Mouse (Mus musculus) stomach, embryonic 14.5 days (tissue): ENCODE measurements around the gene Cdh8. TPM values are rescaled to one million over a fixed set of nuclear protein-coding genes. Genes with fewer than 3 reads are reported as not detected.
A peak's percentile ranks its signal among the peaks of the same experiment; 100 is the strongest.

ENCODE experiments used
- ATAC-seq: fragments of 200-750 bp; cut with Nextera tagmentation; 2 replicates; pipeline ENCODE4 v1.8.0; 2017; ENCODE audit warnings: low read depth, moderate TSS enrichment; ENCODE audit not compliant: insufficient number of reproducible peaks, insufficient read depth, low FRiP score
- H3K27ac ChIP-seq: fragments of 300-500 bp; sonication (generic); 2 replicates; pipeline ENCODE4 v1.5.1; 2014; ENCODE audit warnings: mild to moderate bottlenecking, low read length, moderate library complexity, mixed read lengths
- H3K27me3 ChIP-seq: fragments of 300-500 bp; sonication (generic); 2 replicates; pipeline ENCODE4 v1.6.1; 2014; ENCODE audit warnings: low read length, control low read depth, mixed read lengths; ENCODE audit not compliant: control insufficient read depth, insufficient read depth
- H3K36me3 ChIP-seq: fragments of 300-500 bp; sonication (generic); 2 replicates; pipeline ENCODE4 v1.6.1; 2014; ENCODE audit warnings: mild to moderate bottlenecking, control low read depth, low read length, moderate library complexity, mixed read lengths; ENCODE audit not compliant: control insufficient read depth, insufficient read depth
- H3K4me1 ChIP-seq: fragments of 300-500 bp; sonication (generic); 2 replicates; pipeline ENCODE4 v1.6.1; 2014; ENCODE audit warnings: low read length, control low read depth, mixed read lengths; ENCODE audit not compliant: control insufficient read depth, insufficient read depth
- H3K4me2 ChIP-seq: fragments of 300-500 bp; sonication (generic); replicated peaks from 2 replicates; pipeline ENCODE4 v1.6.1; 2014; ENCODE audit warnings: low read depth, low read length, control low read depth
- H3K4me3 ChIP-seq: fragments of 300-500 bp; sonication (generic); 2 replicates; pipeline ENCODE4 v1.5.1; 2014; ENCODE audit warnings: low read depth, low read length, control low read depth
- H3K9ac ChIP-seq: fragments of 300-500 bp; sonication (generic); replicated peaks from 2 replicates; pipeline ENCODE4 v1.6.1; 2014; ENCODE audit warnings: low read depth, mild to moderate bottlenecking, control low read depth, low read length, moderate library complexity, mixed read lengths
- H3K9me3 ChIP-seq: fragments of 300-500 bp; sonication (generic); 2 replicates; pipeline ENCODE4 v1.6.1; 2016; ENCODE audit warnings: low read depth, low read length, control low read depth; ENCODE audit not compliant: control insufficient read depth
- WGBS: fragments of 180-500 bp; shearing (Covaris S2); extraction: QIAGEN DNeasy Blood & Tissue Kit; methylation state at CpG from one replicate; pipeline ENCODE4 v1.1.7; 2014; 5-methylcytosine and 5-hydroxymethylcytosine counted together
- polyA plus RNA-seq: library from polyadenylated mRNA; unstranded; fragments of >200 nt; fragmentation: Nextera tagmentation; extraction: Ambion mirVana; gene quantifications from 2 replicates; pipeline ENCODE4 v1.2.1, GENCODE M21; 2014

Cdh8 gene
- 3.5 and 3.6 TPM in 2 replicates for polyA plus RNA-seq

DNA sequence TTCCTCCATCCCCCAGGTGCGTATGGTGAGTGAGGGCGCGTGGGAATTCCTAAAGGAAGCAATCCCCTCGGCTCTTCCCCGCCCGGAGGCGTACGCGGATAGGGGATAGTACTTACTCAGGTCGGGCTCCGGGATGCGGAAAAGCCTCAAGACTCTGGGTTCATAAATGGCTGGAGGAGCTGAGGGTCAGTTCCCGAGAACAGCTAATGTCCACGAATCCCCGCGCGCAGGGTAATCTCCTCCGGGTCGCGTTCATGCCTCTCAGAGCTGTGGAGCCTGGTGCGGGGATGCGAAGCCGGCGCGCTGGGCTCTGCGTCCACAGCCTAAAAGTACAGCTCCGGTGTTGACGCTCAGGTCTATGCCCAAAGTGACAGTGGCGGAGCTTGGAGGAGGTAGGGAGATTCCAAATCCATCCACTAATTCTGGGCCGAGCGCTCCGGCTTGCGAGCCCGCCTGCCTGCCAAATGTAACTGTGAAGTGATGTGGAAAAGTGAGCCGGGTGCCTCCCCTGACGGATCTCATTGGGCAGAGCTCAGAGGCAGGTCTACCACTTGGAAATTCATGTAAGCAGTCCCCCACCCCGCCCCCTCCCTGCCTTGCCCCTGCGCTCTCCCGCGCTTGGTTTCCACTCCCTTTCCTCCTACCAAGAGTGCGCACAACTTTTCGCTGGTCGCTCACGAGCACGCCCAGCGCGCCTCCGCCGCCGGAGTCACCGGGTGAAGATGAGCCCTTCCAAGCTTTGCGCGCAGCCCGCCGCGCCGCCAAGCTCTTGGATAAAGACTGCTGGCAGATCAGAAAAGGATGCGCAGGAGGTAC, at the start of gene Cdh8:
Cdh8 (minus strand) TSS at position 506 of the 816 bp plus-strand sequence.
- peaks cover 21% of the 10 kb centered on the region; the same call in 1 of the 2 replicates for H3K27me3 ChIP-seq
- under 1% methylated on average over 58 of the region's 58 CpGs for WGBS
- peak; percentile 84 for ATAC-seq

DNA sequence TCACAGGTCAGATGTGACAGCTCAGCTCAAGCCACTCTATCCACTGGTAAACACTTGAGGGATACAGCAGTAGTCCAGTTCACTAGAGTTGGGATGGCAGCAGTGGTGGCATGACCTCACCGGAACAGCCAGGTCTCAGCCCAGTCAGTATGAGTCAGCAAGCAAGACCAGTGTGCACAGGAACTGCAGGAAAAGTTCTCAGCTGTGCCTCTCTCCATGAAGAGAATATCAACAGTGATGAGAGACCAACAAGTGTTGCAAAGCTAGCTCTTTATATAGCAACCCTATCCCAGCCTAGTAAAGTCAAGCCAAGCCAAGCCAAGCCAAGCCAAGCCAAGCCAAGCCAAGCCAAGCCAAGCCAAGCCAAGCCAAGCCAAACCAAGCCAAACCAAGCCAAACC, 30.2 kb upstream of the Cdh8 start:
- H3K27me3 ChIP-seq = no peaks in the 10 kb centered on the region
- H3K27ac ChIP-seq = no peak overlapping the region
- no peak overlapping the region for H3K4me3 ChIP-seq
- H3K36me3 ChIP-seq = no peaks in the 10 kb centered on the region
- H3K9me3 ChIP-seq = no peaks in the 10 kb centered on the region
- no peak overlapping the region for H3K4me2 ChIP-seq
- no peak overlapping the region for H3K9ac ChIP-seq
- whole genome bisulfite sequencing = 89% methylated on average over 1 of the region's 1 CpGs
- H3K4me1 ChIP-seq = no peaks in the 10 kb centered on the region
- ATAC-seq = no peak

More for the DNA sequence above, at the start of gene Cdh8:
- H3K4me2 ChIP-seq = peak within 1 kb of the TSS; percentile 88
- H3K36me3 ChIP-seq = no peaks in the 10 kb centered on the region
- no peak within 1 kb of the TSS for H3K9ac ChIP-seq
- no peak within 1 kb of the TSS for H3K27ac ChIP-seq
- H3K4me1 ChIP-seq = peaks cover 9% of the 10 kb centered on the region; the same call in 1 of the 2 replicates
- H3K9me3 ChIP-seq = no peaks in the 10 kb centered on the region
- H3K4me3 ChIP-seq = peak within 1 kb of the TSS; percentile 41

DNA sequence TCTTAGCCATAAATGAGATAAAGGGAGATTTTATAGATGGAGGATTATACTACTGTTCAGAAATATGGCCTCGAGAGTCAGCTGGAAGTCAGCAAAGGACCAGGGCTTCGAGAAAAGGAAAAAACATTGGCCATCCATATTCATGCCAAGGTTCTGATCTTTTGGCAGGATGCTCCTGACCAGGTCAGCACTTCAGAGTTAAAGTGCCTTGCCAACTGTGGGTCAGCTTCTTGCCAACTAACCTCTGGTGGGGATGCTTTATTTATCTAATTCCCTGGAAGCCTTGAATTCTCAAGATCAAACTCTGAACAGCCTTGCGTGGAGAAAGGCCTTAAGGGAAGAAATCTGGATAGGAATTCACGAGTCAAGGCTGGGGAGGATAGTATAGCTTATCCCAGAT, 9.6 kb upstream of the Cdh8 start:
- Histone ChIP-seq H3K4me3 (no peak overlapping the region), H3K27ac (no peak overlapping the region), H3K36me3 (no peaks in the 10 kb centered on the region), H3K9ac (no peak overlapping the region), H3K9me3 (no peaks in the 10 kb centered on the region), H3K4me2 (no peak overlapping the region), H3K27me3 (no peaks in the 10 kb centered on the region), H3K4me1 (no peaks in the 10 kb centered on the region)
- 72% methylated on average over 4 of the region's 4 CpGs for WGBS
- ATAC-seq = no peak

DNA sequence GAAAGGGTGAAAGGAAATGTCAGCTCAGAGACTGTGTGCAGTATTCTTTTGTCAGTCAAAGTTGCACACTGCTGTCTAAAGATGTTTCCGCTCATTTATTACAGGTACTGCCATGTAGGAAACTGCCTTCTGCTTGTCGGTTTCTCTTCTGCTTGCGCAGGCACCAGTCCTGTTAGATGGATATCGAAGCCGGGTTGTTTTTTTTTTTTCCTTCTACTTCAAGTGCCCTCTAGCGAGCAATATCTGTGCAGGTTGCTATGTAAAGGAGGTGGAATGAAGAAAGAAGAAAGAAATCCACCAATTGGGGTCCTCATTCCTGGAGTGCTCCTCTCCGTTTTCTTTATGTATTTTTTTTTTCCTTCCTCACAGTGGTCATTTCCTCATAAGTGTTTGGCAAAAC, 5.2 kb upstream of the Cdh8 start:
- 24% methylated on average over 7 of the region's 7 CpGs for WGBS
- H3K27ac ChIP-seq = no peak overlapping the region
- H3K9me3 ChIP-seq = no peaks in the 10 kb centered on the region
- no peak overlapping the region for H3K9ac ChIP-seq
- no peak for ATAC-seq
- H3K36me3 ChIP-seq = no peaks in the 10 kb centered on the region
- peaks cover 7% of the 10 kb centered on the region; the same call in 1 of the 2 replicates for H3K27me3 ChIP-seq
- no peaks in the 10 kb centered on the region for H3K4me1 ChIP-seq
- peak overlapping the region; percentile 30 for H3K4me2 ChIP-seq
- H3K4me3 ChIP-seq = no peak overlapping the region

DNA sequence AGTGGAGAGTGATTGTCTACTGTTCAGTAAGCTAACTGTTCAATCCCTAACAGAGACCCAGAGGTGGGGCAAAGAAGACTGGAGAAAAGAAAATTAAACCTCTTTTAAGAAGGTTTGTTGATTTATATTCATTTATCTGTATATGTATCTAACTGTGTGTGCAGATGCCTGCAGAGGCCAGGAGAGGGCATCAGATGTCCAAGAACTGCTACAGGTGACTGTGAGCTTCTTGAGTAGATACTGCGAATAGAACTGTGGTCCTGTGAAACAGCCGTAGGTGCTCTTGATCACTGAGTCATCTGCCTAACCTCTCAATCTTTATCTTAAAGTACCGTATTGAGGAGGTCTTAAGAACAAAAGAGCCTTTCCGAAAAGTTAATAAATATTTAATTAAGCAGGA, 3.5 kb upstream of the Cdh8 start:
- no peak overlapping the region for H3K9ac ChIP-seq
- WGBS = 89% methylated on average over 4 of the region's 4 CpGs

DNA sequence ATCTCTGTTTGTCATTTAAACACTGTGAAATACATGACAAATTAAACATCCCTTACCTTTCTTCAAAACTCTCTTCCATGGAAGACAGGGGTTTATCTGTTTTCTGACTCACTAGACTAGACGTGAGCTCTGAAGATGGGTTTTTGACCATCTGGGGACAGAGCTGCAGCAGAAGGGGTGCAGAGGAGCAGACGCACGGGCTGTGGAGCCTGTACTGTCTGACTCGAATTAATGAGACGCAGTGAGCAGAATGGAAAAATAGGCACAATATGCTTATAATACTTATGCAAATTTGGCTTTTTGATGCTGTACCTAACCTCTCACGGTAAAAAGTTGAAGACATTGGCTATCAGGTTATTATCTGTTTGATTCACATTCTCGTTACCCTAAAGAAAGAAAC, 1.2 kb upstream of the Cdh8 start:
- WGBS = 52% methylated on average over 7 of the region's 7 CpGs

More for the DNA sequence above, 3.5 kb upstream of the Cdh8 start:
- no peak overlapping the region for H3K27ac ChIP-seq
- H3K4me2 ChIP-seq = no peak overlapping the region
- no peaks in the 10 kb centered on the region for H3K36me3 ChIP-seq
- no peak overlapping the region for H3K4me3 ChIP-seq
- H3K9me3 ChIP-seq = no peaks in the 10 kb centered on the region
- ATAC-seq = no peak
- peaks cover 21% of the 10 kb centered on the region; the same call in 1 of the 2 replicates for H3K27me3 ChIP-seq
- peaks cover 9% of the 10 kb centered on the region; the same call in 1 of the 2 replicates for H3K4me1 ChIP-seq

DNA sequence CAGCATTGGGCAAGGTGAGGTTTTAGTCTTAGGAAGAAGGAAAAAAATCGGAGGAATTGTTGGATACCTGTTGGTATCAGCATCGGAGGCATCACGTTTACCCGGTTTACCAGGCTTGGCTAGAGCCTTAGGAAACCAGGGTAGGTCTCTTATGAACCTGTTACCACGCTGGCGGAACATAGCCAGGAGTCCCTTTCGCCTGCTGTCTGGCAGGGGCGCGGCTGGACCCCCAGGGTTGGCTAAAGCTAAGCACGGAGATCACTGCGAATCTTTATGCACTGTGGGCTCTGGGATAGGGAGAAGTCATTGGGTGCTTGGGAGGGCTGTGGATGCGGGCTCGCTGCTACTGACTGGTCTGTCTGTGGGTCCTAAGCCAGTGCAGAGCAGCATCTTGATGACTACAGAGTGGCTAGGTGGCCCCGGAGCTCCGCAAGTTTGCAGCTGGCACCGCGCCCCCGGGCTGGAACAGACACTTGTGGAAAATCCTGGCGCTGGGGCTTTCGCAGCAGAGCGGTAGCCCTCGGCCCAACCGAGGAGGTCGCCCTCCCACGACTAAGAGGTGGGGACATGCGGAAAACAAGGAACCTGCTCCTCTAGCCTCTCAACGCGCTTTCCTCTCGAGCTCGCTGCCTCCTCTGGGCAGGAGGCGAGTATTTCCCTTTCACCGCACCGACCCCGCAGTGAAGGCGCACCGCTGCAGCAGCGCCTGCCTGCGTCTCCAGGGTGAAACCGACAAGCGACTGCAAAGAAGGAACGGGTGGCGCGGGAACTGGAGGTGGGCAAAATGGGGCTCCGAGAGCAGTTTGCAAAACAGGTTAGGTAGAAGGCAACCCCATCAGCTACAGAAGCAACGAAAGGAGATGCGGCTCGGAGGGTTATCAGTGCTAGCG, 950 bp downstream of the Cdh8 start:
- Histone ChIP-seq H3K27me3 (peaks cover 21% of the 10 kb centered on the region; the same call in 1 of the 2 replicates), H3K4me2 (peak overlapping the region; percentile 88), H3K4me1 (peaks cover 9% of the 10 kb centered on the region; the same call in 1 of the 2 replicates), H3K9ac (no peak overlapping the region), H3K36me3 (no peaks in the 10 kb centered on the region), H3K4me3 (peak overlapping the region; percentile 41), H3K27ac (no peak overlapping the region), H3K9me3 (no peaks in the 10 kb centered on the region)
- 1% methylated on average over 48 of the region's 48 CpGs for WGBS
- no peak for ATAC-seq

More for the DNA sequence above, 1.2 kb upstream of the Cdh8 start:
- Histone ChIP-seq H3K4me2 (no peak overlapping the region), H3K36me3 (no peaks in the 10 kb centered on the region), H3K27me3 (peaks cover 21% of the 10 kb centered on the region; the same call in 1 of the 2 replicates), H3K9ac (no peak overlapping the region), H3K9me3 (no peaks in the 10 kb centered on the region), H3K4me3 (no peak overlapping the region), H3K27ac (no peak overlapping the region), H3K4me1 (peaks cover 9% of the 10 kb centered on the region; the same call in 1 of the 2 replicates)
- no peak for ATAC-seq

DNA sequence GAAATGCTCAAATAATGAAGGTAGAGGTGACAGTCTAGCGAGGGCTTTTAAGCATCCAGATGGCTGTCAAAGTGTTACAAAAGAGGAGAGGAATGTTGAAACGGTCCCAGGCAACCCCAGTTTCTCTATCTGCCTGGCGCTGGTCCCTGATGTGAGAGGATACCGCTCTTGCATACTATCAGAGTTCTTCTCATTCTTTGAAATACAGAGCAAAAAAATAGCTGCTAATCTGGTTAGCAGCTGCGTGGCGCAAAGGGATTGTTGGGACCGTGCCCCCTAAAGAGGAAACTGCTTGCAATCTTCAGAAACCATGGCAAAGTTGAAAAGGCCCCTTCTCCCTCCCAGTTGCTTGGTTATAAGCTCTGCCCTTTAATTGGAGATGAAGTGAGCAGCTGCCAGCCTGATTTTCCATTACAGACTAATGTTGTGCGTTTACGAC, 1.8 kb downstream of the Cdh8 start:
- WGBS = 8% methylated on average over 9 of the region's 9 CpGs
- ATAC-seq = no peak
- H3K9ac ChIP-seq = no peak overlapping the region
- peaks cover 9% of the 10 kb centered on the region; the same call in 1 of the 2 replicates for H3K4me1 ChIP-seq
- H3K27ac ChIP-seq = no peak overlapping the region
- H3K9me3 ChIP-seq = no peaks in the 10 kb centered on the region
- peak overlapping the region; percentile 88 for H3K4me2 ChIP-seq
- H3K4me3 ChIP-seq = peak overlapping the region; percentile 41; the same call in 1 of the 2 replicates
- H3K27me3 ChIP-seq = peaks cover 21% of the 10 kb centered on the region; the same call in 1 of the 2 replicates
- H3K36me3 ChIP-seq = no peaks in the 10 kb centered on the region
